Mouse (Mus musculus): Measurements from ENCODE around the gene Izumo2. TPM values are rescaled to one million over a fixed set of nuclear protein-coding genes. Genes with fewer than 3 reads are reported as not detected.

Izumo2 gene
- total and polyA plus RNA-seq, 2 experiments from 2014 or later: not detected

GRCm38 (mm10) chr7:44728082-44728975, 19.8 kb downstream of the Izumo2 start:
- Histone ChIP-seq H3K36me3 (ENCODE audit: insufficient read depth) (0 out of 2 replicates have a peak, but pooled peaks cover 6% of the 10 kb centered on the region), H3K9me3 (ENCODE audit: low read length) (no peaks in the 10 kb centered on the region), H3K4me3 (ENCODE audit: low read depth, low read length) (no peak overlapping the region), H3K4me2 (ENCODE audit: low read depth) (no peak overlapping the region), H3K4me1 (ENCODE audit: insufficient read depth) (no peaks in the 10 kb centered on the region), H3K27me3 (ENCODE audit: insufficient read depth, low read length) (no peaks in the 10 kb centered on the region), H3K27ac (ENCODE audit: low read depth, low read length) (no peak overlapping the region), H3K9ac (no peak overlapping the region)
- no peak for TF ChIP-seq CTCF (IDR thresholded peaks at IDR 0.05; ENCODE audit: low read depth)
- DNase-seq (no peak), ATAC-seq (no peak)
- 91% methylated on average over 11 of the region's 11 CpGs for WGBS

- H3K27ac ChIP-seq (ENCODE audit: low read depth, low read length): no peak overlapping the region
- H3K27me3 ChIP-seq (ENCODE audit: insufficient read depth, low read length): no peaks in the 10 kb centered on the region
- H3K9ac ChIP-seq: no peak overlapping the region
- ATAC-seq: no peak
- no peak overlapping the region for H3K4me3 ChIP-seq (ENCODE audit: low read depth, low read length)
- 94% methylated on average over 9 of the region's 9 CpGs for WGBS
- peaks cover 19% of the 10 kb centered on the region; the same call in 1 of the 2 replicates for H3K36me3 ChIP-seq (ENCODE audit: insufficient read depth)
- H3K4me2 ChIP-seq (ENCODE audit: low read depth): no peak overlapping the region
- H3K9me3 ChIP-seq (ENCODE audit: low read length): no peaks in the 10 kb centered on the region
- DNase-seq: no peak
- TF ChIP-seq CTCF (IDR thresholded peaks at IDR 0.05; ENCODE audit: low read depth): no peak
- H3K4me1 ChIP-seq (ENCODE audit: insufficient read depth): no peaks in the 10 kb centered on the region
Observed at GRCm38 (mm10) chr7:44733723-44734122, 25.2 kb downstream of the Izumo2 start.

- Histone ChIP-seq H3K27me3 (ENCODE audit: insufficient read depth, low read length) (no peaks in the 10 kb centered on the region), H3K9ac (no peak overlapping the region), H3K4me1 (ENCODE audit: insufficient read depth) (no peaks in the 10 kb centered on the region), H3K27ac (ENCODE audit: low read depth, low read length) (no peak overlapping the region), H3K36me3 (ENCODE audit: insufficient read depth) (0 out of 2 replicates have a peak, but pooled peaks cover 3% of the 10 kb centered on the region), H3K9me3 (ENCODE audit: low read length) (no peaks in the 10 kb centered on the region), H3K4me3 (ENCODE audit: low read depth, low read length) (no peak overlapping the region), H3K4me2 (ENCODE audit: low read depth) (no peak overlapping the region)
- no peak for TF ChIP-seq CTCF (IDR thresholded peaks at IDR 0.05; ENCODE audit: low read depth)
- no peak for ATAC-seq
- WGBS: 84% methylated on average over 8 of the region's 8 CpGs
- no peak for DNase-seq
Observed at GRCm38 (mm10) chr7:44741361-44741760, 32.8 kb downstream of the Izumo2 start.

- peak overlapping the region; percentile 64; the same call in 1 of the 2 replicates for H3K27ac ChIP-seq (ENCODE audit: low read depth, low read length)
- peak overlapping the region; percentile 42 for H3K4me3 ChIP-seq (ENCODE audit: low read depth, low read length)
- H3K9me3 ChIP-seq (ENCODE audit: low read length): no peaks in the 10 kb centered on the region
- H3K9ac ChIP-seq: peak overlapping the region; percentile 52
- H3K4me1 ChIP-seq (ENCODE audit: insufficient read depth): peaks cover 3% of the 10 kb centered on the region; the same call in 1 of the 2 replicates
- TF ChIP-seq CTCF (IDR thresholded peaks at IDR 0.05; ENCODE audit: low read depth): no peak
- peak; percentile 4 for DNase-seq
- no peaks in the 10 kb centered on the region for H3K36me3 ChIP-seq (ENCODE audit: insufficient read depth)
- no peak for ATAC-seq
- WGBS: 23% methylated on average over 9 of the region's 9 CpGs
- no peaks in the 10 kb centered on the region for H3K27me3 ChIP-seq (ENCODE audit: insufficient read depth, low read length)
- peak overlapping the region; percentile 56 for H3K4me2 ChIP-seq (ENCODE audit: low read depth)
Observed at GRCm38 (mm10) chr7:44744270-44744669, 35.7 kb downstream of the Izumo2 start.

- DNase-seq (peak; percentile 89), ATAC-seq (peak; percentile 86)
- H3K9ac ChIP-seq: peak overlapping the region; percentile 52
- TF ChIP-seq CTCF (IDR thresholded peaks at IDR 0.05; ENCODE audit: low read depth): peak; percentile 87
- H3K4me1 ChIP-seq (ENCODE audit: insufficient read depth): peaks cover 4% of the 10 kb centered on the region; the same call in 1 of the 2 replicates
- no peaks in the 10 kb centered on the region for H3K27me3 ChIP-seq (ENCODE audit: insufficient read depth, low read length)
- WGBS: 2% methylated on average over 18 of the region's 18 CpGs
- H3K9me3 ChIP-seq (ENCODE audit: low read length): no peaks in the 10 kb centered on the region
- H3K4me2 ChIP-seq (ENCODE audit: low read depth): peak overlapping the region; percentile 56
- peak overlapping the region; percentile 42 for H3K4me3 ChIP-seq (ENCODE audit: low read depth, low read length)
- no peaks in the 10 kb centered on the region for H3K36me3 ChIP-seq (ENCODE audit: insufficient read depth)
- peak overlapping the region; percentile 64 for H3K27ac ChIP-seq (ENCODE audit: low read depth, low read length)
Observed at GRCm38 (mm10) chr7:44745076-44745475, 36.5 kb downstream of the Izumo2 start.

- 68% methylated on average over 4 of the region's 4 CpGs for WGBS
- Histone ChIP-seq H3K4me2 (ENCODE audit: low read depth) (no peak overlapping the region), H3K9me3 (ENCODE audit: low read length) (no peaks in the 10 kb centered on the region), H3K9ac (no peak overlapping the region), H3K4me1 (ENCODE audit: insufficient read depth) (peaks cover 4% of the 10 kb centered on the region; the same call in 1 of the 2 replicates), H3K27me3 (ENCODE audit: insufficient read depth, low read length) (no peaks in the 10 kb centered on the region), H3K27ac (ENCODE audit: low read depth, low read length) (no peak overlapping the region), H3K4me3 (ENCODE audit: low read depth, low read length) (no peak overlapping the region), H3K36me3 (ENCODE audit: insufficient read depth) (0 out of 2 replicates have a peak, but pooled peaks cover under 1% of the 10 kb centered on the region)
- ATAC-seq (no peak), DNase-seq (no peak)
- no peak for TF ChIP-seq CTCF (IDR thresholded peaks at IDR 0.05; ENCODE audit: low read depth)
Observed at GRCm38 (mm10) chr7:44747115-44747514, 38.6 kb downstream of the Izumo2 start.
